Mouse (Mus musculus) urinary bladder, postnatal 4 days (tissue): ENCODE measurements around the gene Fbxo41.
"Not testable (repeated sequence)": the region's sequence is repeated elsewhere in the genome, so short reads cannot be mapped to it uniquely, and the experiment has no call there.

Experiments
- DNase-seq, 2 experiments: peaks; one replicate each; pipeline ENCODE4 v3.0.0; 2021 to 2022; ENCODE audit warnings: low spot score in 2 of 2

Gene Fbxo41

DNA sequence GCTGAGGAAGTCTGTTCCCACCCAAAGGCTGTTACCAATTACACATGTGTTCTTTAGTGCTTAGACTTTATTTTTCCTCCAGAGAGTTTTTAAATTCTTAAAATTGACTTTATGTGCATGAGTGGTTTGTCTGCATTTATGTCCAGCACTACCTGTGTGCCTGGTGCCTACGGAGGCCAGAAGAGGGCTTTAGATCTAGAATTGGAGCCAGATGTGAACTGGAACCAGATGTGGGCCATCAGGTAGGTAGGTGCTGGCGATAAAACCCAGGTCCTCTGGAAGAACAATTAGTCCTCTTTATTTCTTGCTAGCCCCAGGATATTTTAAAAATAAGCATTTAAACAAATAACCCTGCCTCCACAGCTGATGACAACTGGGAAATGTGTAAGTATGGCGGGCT is 11.2 kb downstream of the Fbxo41 start:
- DNase-seq = no peak

DNA sequence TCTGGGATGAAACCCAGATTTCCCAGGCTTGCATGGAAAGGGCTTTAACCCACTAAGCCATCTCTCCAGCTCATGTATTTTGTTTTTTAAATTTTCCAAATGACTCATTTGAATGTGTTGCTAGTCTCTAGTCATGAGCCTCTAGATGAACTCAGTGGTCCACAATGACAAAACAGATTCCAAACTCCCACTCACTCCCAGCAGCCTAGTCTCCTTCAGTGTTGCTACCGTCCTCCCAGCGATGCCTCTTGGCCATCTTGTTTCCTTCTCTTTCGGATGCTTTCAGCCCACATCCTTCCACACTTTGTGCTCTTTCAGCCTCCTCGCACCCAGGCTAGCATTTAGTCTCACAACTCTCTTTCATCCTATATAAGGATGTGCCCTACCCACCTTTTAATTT is 12.5 kb downstream of the Fbxo41 start:
- DNase-seq = no peak

DNA sequence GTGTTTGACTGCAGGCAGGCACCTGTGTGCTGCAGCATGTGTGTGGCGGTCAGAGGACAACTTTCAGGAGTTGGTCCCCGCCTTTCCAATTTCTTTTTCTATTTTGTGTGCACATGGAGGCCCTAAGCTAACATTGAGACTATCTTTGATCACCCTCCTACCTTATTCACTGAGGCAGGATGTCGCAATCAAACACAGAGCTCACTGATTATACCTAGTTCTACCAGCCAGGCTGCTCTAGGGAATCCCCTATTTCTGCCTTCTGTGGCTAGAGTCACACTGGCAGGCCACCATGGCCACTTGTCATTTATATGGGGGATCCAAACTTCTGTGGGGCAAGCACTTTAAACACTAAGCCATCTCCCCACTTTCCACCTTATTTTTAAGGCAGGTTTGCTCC is 13.1 kb downstream of the Fbxo41 start:
- no peak for DNase-seq

DNA sequence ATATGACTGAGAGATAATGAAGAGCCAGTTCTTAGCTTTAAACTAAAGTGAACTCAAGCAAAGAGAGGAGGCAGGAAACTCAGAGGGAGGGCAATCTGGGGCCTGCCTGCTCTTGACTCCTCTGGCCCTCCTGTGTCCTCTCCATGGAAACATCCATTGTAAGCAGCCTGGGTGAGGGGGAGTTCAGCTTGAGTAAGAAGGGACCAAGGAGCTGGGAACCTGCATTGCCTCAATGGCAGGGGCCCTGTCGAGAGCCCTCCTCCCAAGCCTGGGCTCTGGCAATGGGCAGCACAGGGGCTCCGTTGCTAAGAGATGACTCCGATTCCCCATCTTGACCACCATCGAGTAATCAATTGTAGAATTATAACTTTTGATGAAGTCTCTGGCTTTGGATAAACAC is 14.3 kb downstream of the Fbxo41 start:
- DNase-seq = no peak

DNA sequence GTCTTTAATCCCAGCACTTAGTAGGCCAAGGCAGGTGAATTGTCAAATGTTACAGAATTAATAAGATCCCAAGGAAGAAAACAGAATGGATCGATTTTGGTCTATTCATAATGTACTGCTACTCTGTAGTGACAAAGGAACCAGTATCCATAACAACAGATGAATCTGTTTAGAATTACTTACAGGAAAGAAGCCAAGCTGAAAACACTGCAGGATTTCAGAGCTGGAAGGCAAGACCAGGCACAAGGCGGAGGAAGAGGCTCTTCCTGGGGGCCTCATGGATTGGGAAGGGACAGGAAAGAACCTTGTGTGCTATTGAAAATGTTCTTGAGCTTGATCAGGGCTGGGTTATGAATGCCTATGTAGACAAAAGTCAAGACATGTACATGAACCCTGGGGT is 17.1 kb downstream of the Fbxo41 start:
- no peak for DNase-seq

DNA sequence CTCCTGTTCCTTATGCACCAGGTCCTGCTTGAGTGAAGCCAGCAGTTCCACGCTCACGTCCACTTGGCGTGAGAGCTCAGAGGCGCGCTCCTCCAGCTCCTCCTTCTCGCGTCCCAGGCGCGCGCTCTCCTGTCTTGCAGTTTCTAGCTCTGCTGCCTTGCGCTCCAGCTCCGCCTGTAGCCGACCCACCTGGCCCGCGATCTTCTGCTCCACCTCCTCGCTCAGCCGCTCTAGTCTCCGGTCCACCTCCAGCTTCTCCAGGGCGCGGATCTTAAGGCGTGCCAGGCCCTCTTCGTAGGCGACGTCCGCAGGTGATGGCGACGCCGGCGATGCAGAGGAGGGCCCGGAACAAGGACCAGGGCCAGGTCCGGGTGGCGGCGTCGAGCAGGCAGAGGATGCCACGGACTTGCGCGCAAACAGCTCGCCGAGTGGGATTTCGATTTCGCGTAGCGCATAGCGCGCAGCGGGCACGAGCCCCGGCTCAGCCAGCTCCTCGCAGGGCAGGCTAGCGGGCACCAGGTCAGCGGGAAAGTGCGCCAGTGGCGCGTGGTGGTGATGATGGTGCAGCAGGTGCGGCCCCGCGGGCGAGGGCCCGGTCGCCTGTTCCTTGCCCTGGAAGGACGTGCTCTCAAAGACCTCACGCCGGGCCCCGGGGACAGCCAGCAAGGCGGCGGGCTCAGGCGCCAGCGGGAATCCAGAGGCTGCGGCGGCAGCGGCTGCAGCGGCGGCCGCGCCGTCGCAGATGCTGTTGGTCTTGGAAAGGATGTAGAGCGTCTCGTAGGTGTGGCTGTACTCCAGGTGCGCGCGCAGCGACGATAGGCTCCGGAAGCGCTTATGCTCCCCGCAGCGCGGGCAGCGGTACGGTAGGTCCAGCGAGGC is 18.7 kb downstream of the Fbxo41 start:
- no peak for DNase-seq

DNA sequence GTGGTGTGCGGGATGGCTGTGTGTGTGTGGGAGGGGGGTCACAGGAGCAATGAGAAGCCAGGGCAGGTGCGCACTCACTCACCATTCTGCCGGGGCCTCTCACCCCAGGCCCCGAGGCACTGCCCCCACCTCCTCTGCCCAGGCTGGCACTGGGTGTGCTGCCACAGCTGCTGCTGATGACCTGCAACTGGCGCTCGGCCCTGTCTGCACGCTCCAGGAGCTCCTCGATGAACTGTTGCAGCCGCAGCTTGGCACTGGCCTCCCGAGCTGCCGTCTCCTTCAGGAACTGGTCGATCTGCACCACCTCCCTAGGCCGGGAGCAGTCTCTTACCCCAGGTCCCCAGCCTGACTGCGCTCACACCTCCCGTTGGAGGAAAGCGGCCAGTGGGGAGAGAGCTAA is 22.1 kb downstream of the Fbxo41 start:
- no peak for DNase-seq

DNA sequence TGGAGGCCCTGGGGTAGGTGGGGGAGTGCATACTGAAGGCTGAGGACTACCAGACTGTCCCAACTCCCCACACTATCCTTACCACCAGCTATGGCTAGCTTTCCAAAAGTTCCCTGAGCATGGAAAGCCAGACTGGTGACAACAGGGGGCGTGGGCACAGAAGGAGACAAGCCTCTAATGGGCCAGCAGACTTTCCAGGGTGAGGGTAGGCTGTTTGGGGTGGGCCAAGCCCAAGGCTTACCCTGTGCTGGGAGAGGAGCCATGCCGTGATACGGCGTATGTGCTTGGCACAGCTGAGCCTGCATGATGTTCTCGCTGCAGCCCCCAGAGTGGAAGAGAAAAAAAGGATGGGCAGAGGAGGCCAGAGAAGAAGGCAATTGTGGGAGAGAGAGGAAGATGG is 22.8 kb downstream of the Fbxo41 start:
- DNase-seq = no peak

DNA sequence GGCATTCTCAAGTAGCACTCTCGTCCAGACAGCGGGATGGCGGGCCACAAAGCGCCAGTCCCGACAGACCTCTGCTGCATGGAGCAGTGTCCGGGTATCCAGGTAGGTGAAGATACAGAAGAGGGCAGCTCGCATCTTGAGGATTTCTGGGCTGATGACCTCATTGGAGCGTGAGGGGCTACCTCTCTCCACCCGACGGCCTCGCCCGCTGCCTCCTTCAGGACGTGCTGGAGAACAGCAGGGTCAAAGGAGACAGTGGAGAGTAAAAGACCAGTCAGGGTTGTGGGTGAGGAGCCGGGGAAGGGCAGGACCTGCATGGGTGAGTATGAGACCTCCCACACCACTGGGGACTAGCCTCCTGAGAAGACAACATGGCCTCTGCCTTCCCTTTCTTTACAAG is 24.4 kb downstream of the Fbxo41 start:
- no peak for DNase-seq

DNA sequence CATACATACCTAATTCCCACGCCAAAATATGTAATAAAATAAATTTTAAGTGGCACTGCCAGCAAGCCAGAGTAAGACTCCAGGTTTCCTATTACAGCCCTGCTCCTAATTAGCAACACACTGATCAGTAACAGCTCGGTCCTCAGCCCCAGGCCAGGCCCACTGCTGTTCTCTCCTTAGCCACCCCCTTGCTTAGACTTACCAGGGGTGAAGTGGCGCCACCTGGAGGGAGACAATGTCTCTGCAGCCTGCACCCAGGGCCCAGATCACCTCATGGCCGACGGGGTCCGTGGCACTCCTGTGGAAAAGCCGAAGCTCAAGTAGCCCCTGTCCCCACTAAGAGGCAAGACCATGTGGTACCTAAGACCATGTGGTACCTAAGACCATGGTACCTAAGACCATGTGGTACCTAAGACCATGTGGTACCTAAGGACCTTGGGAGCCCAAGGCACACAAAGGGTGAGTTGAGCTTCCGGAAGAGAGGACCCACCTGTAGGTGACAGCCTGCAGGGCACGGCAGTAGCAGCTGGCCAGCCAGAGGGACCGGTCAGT is 25.4 kb downstream of the Fbxo41 start:
- DNase-seq = no peak

DNA sequence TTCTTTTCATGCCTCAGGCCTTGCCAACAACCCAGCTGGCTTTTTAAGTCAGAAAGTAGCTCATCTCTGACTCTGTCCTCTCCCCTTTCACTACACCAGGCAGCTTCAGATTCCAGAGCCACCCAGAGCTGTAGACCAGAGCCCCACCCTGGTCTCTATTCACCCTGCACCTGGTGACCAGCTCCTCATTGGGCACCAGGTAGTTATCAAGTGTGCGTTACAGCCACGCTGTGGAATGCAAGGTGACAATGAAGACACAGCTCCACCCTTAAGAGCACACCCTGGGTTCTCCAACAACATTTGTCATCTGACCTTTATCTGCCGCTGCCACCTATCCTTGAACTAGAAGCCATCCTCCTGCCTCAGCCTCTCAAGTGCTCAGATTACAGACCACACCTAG is 27.2 kb downstream of the Fbxo41 start:
- no peak for DNase-seq

DNA sequence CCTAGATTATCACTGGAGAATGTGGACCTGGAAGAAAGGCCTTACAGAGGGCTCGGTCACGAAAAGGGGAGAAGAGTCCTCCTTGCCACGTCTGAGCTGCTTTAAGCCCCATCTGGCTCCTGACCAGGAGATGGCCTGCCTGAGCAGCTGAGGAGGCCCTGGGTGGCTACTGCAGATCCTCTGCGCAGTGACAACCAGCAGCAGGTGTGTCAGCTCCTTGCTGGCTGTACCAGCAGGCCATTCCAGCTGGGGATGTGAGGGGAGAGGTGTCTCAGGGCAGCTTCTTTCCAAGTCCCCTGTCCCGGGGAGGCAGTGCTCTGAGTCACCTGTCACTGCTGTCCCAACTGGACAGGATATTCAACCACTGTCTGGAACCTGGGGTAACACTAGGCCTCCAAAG is 30.3 kb downstream of the Fbxo41 start:
- DNase-seq = no peak

DNA sequence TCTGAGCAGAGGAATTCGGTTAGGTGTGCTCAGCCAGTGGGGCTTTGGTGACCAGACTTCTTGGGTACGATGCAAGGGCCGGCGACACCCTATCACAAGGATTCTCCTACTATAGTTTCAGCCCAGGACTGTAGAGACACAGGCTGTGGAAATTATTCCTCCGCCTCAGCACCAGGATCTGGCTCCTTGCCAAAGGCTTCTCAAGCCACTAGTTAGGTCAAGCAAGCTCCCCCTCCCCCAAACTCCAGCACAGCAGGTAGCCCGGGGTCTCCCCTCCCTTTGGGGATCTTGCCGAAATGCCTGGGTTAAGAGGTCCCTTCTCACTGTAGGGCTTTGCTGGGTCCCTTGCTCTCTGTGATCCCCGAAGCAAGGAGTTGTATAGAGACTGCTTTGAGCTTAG is 30.8 kb downstream of the Fbxo41 start:
- no peak for DNase-seq

DNA sequence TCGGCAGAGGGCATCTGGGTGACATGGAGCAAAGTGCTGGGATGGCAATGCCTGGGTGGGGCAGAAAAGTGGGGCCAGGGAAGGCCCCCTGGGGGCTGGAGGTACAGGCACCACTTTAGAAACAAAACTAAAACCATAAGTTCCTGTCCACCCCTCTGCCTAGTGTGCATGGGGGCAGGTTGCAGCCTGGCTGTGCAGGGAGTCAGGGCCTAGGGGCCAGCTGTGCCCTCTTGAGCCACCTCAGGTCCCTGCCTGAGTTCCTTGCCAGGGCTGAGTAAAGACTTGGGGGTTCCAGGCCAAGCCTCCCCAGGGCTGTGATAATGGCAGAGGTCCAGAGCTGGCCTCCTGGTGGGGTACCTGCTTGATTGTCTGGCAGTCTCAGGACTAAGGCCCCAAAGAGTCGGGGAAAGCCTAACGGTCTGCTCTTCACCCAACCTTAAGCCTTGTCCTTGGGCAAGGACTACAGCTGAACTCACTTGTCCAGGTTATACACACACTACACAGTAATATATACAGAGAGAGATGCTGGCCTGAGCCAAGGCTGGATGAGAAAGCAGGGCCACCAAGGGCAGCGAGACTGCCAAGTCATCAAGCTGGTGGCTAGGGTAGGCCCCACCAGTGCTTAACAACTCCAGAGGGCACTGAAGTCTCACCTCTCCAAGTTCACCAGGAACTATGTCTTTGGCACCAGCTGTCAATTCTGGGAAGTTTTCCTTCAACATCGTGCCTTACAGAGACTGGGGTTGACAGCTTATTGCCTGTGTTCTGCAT is 32.9 kb downstream of the Fbxo41 start:
- no peak for DNase-seq

DNA sequence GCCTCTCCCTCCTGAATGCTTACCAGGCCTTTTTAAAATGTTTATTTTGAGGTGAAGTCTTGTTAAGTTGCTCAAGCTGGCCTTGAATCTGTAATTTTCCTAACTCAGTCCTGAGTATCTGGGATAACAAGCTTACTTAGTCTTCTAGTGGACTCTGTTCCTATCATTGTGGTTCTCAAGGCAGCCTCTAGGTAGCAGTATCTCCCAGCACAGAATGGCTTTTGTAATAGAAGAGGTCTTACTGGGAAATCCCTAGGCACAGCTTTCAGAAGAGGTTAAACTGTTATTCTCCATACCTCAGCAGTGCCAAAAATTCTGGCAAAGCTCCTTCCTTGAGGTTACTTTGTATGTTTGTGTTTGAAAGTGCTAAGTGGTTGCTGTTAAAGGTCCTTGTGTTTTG is 37.4 kb downstream of the Fbxo41 start:
- DNase-seq = no peak

DNA sequence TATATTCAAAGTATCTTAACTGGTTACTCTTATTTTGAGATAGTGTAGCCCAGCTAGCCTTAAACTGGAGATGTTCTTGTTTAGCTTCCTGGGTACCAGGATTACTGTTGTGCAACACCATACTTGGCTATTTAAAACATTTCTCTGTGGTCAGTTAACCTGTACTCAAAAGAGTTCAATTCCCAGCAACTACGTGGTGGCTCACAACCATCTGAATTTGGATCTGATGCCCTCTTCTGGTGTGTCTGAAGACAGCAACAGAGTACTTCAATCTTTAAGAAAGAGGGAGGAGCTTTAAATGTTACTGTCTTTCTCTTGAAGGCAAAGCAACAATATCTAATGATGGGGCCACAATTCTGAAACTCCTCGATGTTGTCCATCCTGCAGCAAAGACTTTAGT is 43.2 kb downstream of the Fbxo41 start:
- no peak for DNase-seq

DNA sequence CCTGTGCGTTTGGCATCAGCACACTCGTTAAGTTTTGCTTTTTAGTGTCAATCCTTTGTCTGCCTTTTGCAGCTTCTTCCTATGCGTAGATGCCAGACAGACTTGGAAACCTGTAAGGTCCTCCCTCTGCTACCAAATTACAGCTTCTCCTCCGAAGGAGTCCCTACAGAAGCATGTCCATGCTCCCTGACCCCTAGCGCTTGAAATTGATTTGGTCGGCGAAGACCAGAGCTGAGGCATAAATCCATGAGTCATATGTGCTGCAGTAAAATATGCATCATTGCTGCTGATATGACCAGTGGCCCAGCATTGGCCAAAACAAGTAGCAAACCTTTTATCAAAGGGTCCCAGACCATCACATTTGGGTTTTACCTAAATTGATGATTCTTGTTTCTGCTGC is 50.0 kb downstream of the Fbxo41 start:
- no peak for DNase-seq

DNA sequence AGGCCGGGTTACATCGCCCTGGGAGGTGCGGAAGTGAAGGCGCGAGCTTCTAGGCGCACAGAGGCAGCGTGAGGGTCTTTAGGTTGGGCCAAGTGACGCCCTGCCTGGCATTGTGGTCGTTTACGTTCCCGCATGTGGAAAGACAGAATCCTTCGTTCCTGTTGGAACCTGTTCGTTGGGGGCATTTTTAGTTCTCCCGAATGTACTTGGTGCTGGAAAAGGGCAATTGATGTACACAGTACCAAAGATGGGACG is 50.5 kb downstream of the Fbxo41 start:
- DNase-seq = no peak

DNA sequence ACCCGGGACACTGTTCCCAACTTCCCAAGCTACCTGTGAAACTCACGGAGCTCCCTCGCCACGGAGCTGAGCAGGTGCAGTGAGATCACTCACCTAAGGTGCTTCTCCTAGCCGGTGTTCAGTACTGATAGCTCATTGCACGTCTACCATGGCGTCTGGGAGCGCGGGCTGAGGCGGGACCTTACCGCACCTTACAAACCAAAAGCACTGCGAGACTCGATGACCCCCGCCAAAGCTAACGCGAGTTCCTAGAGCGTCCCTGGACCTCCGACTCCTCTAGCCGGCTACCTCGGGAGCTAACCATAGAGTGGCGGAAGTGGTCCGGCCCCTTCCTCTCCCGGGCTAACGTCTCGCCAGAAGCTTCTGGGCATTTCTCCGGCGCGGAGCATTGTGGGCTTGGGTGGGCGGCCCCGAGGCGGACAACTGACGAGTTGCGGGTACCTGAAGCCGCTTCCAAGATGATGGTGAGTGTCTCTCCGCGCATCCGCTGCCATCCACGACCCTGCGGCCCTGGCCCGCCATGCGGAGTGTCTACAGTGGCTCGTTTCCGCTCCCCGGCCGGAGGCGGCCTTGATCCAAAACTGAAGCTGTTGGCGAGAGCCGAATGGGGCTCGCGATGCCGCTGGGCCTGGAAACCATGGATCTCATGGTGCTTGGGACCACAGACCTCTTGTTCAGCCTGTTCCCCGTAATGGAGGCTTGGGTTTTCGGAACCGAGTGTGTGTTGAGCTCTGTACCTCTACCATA is 51.0 kb downstream of the Fbxo41 start, which contains the start of gene Pradc1:
TSS of gene Pradc1 (minus strand) at position 307 of the 747 bp plus-strand sequence.
- peak; percentile 95 to 96 for DNase-seq

DNA sequence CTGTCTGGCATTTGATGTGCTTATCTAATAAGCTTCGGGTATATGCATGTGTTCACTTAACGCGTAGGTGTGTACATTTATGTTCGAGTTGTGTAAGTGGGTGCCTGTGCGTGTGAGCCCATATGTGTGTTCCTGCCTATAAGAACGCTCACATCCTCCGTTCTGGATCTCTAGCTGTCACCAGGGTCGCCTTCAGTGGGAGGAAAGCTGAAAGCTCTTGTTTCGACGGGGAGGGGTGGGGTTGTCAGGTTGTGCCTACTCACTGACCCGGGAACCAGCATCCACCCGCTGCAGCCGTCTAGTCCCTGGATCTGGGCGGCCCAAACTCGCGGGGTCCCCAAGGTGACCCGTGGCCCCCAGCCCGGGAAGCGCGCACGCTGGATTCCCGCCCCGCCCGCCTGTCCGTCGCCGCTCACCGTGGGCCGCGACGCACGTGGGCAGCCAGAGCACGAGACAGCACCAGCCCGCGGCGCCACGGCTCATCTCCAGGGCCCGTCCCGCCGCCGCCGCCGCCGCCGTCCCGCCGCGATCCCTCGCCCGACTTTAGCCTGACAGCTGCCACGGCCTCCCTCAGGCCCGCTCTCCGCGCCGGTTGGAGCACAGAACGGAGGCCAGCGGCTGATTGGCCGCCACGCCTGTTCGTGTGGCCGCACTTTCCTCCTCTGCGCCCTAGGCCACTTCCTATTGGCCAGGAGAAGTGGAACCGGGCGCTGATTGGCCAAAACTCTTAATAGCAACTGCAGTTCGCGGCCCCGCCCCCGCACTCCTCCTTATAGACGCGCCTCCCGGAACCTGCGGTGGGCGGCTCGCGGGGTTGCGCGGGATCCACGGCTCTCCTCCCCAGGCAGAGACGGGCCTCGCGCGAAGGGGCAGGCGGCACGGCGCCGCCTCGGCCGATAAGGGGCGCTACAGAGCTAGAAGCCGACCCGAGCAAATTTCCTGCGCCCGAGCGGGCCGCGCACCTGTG is 51.8 kb downstream of the Fbxo41 start, which contains the start of gene Cct7:
TSS of gene Cct7 (plus strand) at position 818 of the 967 bp plus-strand sequence.
- DNase-seq = peak; percentile 98 to 99

DNA sequence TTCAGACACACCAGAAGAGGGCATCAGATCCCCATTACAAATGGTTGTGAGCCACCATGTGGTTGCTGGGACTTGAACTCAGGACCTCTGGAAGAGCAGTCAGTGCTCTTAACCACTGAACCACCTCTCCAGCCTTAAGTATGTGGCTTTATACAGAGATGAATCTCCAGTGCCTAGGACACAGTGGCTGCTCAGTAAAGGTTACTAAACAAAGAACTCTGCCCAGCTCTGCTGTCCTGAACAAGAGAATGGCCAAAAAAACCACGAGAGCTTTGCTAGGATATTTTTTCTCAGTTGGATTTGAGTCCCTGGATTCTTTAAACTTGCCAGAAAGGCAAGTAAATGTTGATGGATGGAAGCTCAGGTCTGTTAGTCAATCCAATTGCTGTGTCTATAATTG is 52.7 kb downstream of the Fbxo41 start:
- DNase-seq = not testable (repeated sequence)
